Mouse (Mus musculus) neural tube, embryonic 12.5 days (tissue): Measurements from ENCODE around the gene Krt14. TPM values are rescaled to one million over a fixed set of nuclear protein-coding genes. Genes with fewer than 3 reads are reported as not detected.

ENCODE experiments used
- ATAC-seq: fragments of 200-750 bp; cut with Nextera tagmentation; 2 replicates; pipeline ENCODE4 v1.8.0; 2017; ENCODE audit warnings: low read depth, mild to moderate bottlenecking, moderate TSS enrichment, moderate library complexity; ENCODE audit not compliant: low FRiP score
- H3K27ac ChIP-seq: fragments of 300-500 bp; sonication (generic); 2 replicates; pipeline ENCODE4 v1.5.1; 2016
- H3K27me3 ChIP-seq: fragments of 300-500 bp; sonication (generic); replicated peaks from 2 replicates; pipeline ENCODE4 v1.6.1; 2016; ENCODE audit warnings: mild to moderate bottlenecking
- H3K36me3 ChIP-seq: fragments of 300-500 bp; sonication (generic); 2 replicates; pipeline ENCODE4 v1.6.1; 2016; ENCODE audit warnings: mild to moderate bottlenecking
- H3K4me1 ChIP-seq: fragments of 300-500 bp; sonication (generic); 2 replicates; pipeline ENCODE4 v1.6.1; 2016
- H3K4me2 ChIP-seq: fragments of 300-500 bp; sonication (generic); replicated peaks from 2 replicates; pipeline ENCODE4 v1.6.1; 2016; ENCODE audit warnings: mild to moderate bottlenecking
- H3K4me3 ChIP-seq: fragments of 300-500 bp; sonication (generic); 2 replicates; pipeline ENCODE4 v1.5.1; 2016
- H3K9ac ChIP-seq: fragments of 300-500 bp; sonication (generic); 2 replicates; pipeline ENCODE4 v1.6.1; 2016; ENCODE audit warnings: mild to moderate bottlenecking
- H3K9me3 ChIP-seq: fragments of 300-500 bp; sonication (generic); 2 replicates; pipeline ENCODE4 v1.6.1; 2016; ENCODE audit warnings: mild to moderate bottlenecking
- WGBS: fragments of 180-500 bp; shearing (Covaris S2); methylation state at CpG from one replicate; pipeline ENCODE4 v1.1.7; 2016; 5-methylcytosine and 5-hydroxymethylcytosine counted together
- polyA plus RNA-seq: library from polyadenylated mRNA; unstranded; fragments of >200 nt; fragmentation: Nextera tagmentation; extraction: Ambion mirVana; gene quantifications from 2 replicates; pipeline ENCODE4 v1.2.1, GENCODE M21; 2016

Gene Krt14
- polyA plus RNA-seq, 1 experiment from 2014 or later: 10.5 TPM

- Histone ChIP-seq H3K9ac (no peak overlapping the region), H3K36me3 (no peaks in the 10 kb centered on the region), H3K27me3 (no peaks in the 10 kb centered on the region), H3K9me3 (no peaks in the 10 kb centered on the region), H3K27ac (no peak overlapping the region), H3K4me1 (no peaks in the 10 kb centered on the region), H3K4me3 (no peak overlapping the region), H3K4me2 (no peak overlapping the region)
- ATAC-seq: no peak
- WGBS: 86% methylated on average over 4 of the region's 4 CpGs
Observed at GRCm38 (mm10) chr11:100198666-100199065, 8.7 kb downstream of the Krt14 start.

DNA sequence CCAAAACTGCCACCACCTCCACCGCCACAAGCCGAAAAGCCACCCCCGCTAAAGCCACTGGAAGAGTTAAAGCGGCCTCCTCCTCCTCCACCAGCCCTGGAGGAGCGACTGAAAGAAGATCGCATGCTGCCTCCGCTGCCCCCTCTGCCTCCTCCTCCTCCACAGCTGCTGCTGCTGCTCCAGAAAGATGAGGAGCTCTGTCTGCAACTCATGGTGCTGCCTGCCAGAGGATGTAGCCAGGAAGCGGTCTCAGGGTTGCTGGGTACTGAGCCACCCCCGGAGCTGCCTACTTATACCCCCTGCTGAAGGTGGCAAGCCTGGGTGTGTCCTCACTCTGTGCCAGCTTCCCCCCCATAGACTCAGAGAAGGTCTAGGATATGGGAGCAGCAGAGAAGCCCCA is 14.4 kb downstream of the Krt14 start, which contains the start of gene Krt9:
Gene Krt9 (minus strand): TSS at position 255 of the 400 bp plus-strand sequence.
- no peak; the same call in 1 of the 2 replicates for ATAC-seq
- no peak within 1 kb of the TSS for H3K27ac ChIP-seq
- H3K4me3 ChIP-seq: no peak within 1 kb of the TSS
- no peak within 1 kb of the TSS for H3K9ac ChIP-seq
- 47% methylated on average over 9 of the region's 9 CpGs for WGBS
- H3K4me1 ChIP-seq: peaks cover 8% of the 10 kb centered on the region; the same call in 1 of the 2 replicates
- no peaks in the 10 kb centered on the region for H3K9me3 ChIP-seq
- H3K27me3 ChIP-seq: no peaks in the 10 kb centered on the region; the same call in 1 of the 2 replicates
- H3K4me2 ChIP-seq: peak within 1 kb of the TSS; percentile 17; the same call in 1 of the 2 replicates
- H3K36me3 ChIP-seq: no peaks in the 10 kb centered on the region

DNA sequence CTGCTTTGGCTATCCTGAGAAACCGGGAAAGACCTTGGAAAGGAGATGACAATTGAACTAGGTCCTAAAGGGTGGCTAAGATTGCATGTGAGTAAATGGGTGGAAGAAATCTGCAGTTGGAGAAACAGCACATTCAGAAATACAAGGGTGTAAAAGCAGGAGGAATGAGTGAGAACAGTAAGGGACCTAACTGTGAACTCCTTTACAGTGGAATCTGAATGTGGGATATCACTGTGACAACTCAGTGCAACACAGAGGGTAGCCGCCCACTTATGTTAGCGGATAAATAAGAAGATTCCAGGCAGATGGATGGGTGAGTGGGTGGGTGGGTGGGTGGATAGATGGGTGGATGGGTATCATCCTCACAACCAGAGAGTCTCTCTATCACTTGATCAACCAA is 15.5 kb downstream of the Krt14 start:
- Histone ChIP-seq H3K4me1 (peaks cover 8% of the 10 kb centered on the region; the same call in 1 of the 2 replicates), H3K9ac (no peak overlapping the region), H3K36me3 (no peaks in the 10 kb centered on the region), H3K27ac (no peak overlapping the region), H3K4me3 (no peak overlapping the region), H3K9me3 (no peaks in the 10 kb centered on the region), H3K4me2 (no peak overlapping the region), H3K27me3 (no peaks in the 10 kb centered on the region; the same call in 1 of the 2 replicates)
- no peak for ATAC-seq
- 95% methylated on average over 3 of the region's 3 CpGs for WGBS

- Histone ChIP-seq H3K27me3 (no peaks in the 10 kb centered on the region), H3K4me1 (no peaks in the 10 kb centered on the region), H3K36me3 (no peaks in the 10 kb centered on the region), H3K9me3 (no peaks in the 10 kb centered on the region), H3K4me2 (no peak overlapping the region), H3K4me3 (no peak overlapping the region), H3K9ac (no peak overlapping the region), H3K27ac (no peak overlapping the region)
- no peak for ATAC-seq
- WGBS: 88% methylated on average over 8 of the region's 8 CpGs
Observed at GRCm38 (mm10) chr11:100186736-100187135, 20.6 kb downstream of the Krt14 start.

- no peak overlapping the region for H3K27ac ChIP-seq
- no peaks in the 10 kb centered on the region for H3K27me3 ChIP-seq
- H3K9ac ChIP-seq: no peak overlapping the region
- no peaks in the 10 kb centered on the region for H3K36me3 ChIP-seq
- H3K4me2 ChIP-seq: no peak overlapping the region
- H3K4me3 ChIP-seq: no peak overlapping the region
- WGBS: 82% methylated on average over 7 of the region's 7 CpGs
- no peaks in the 10 kb centered on the region for H3K9me3 ChIP-seq
- H3K4me1 ChIP-seq: no peaks in the 10 kb centered on the region
- no peak for ATAC-seq
Observed at GRCm38 (mm10) chr11:100181725-100182124, 25.6 kb downstream of the Krt14 start.

GRCm38 (mm10) chr11:100179260-100179659 is 28.1 kb downstream of the Krt14 start:
- no peak overlapping the region for H3K27ac ChIP-seq
- no peak for ATAC-seq
- no peaks in the 10 kb centered on the region for H3K27me3 ChIP-seq
- H3K36me3 ChIP-seq: no peaks in the 10 kb centered on the region
- no peak overlapping the region for H3K4me3 ChIP-seq
- H3K4me1 ChIP-seq: no peaks in the 10 kb centered on the region
- H3K9ac ChIP-seq: no peak overlapping the region
- H3K4me2 ChIP-seq: no peak overlapping the region
- H3K9me3 ChIP-seq: no peaks in the 10 kb centered on the region
- WGBS: 80% methylated on average over 3 of the region's 3 CpGs

GRCm38 (mm10) chr11:100178307-100178706 is 29.0 kb downstream of the Krt14 start:
- no peaks in the 10 kb centered on the region for H3K27me3 ChIP-seq
- ATAC-seq: no peak
- WGBS: 84% methylated on average over 5 of the region's 5 CpGs

DNA sequence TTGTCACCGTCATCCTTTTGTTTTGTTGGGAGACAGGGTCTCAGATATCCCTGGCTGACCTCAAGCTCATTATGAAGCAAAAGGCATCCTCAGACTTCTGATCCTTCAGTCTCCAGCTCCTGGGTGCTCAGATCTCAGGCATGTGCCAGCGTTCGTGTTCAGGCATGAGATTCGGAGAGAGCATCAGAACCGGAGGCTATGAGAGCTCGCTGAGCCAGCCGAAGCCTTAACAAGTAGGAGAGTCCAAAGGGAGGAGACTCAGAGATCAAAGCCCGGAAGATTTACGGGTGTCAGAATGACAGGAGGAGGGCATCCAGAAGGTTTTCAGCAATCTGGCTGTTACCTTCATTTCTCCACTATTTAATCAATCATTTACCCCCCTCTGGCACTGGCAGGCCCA is 30.6 kb downstream of the Krt14 start:
- Histone ChIP-seq H3K9ac (no peak overlapping the region), H3K4me2 (no peak overlapping the region), H3K27me3 (no peaks in the 10 kb centered on the region), H3K9me3 (no peaks in the 10 kb centered on the region), H3K27ac (no peak overlapping the region), H3K4me1 (no peaks in the 10 kb centered on the region), H3K4me3 (no peak overlapping the region), H3K36me3 (no peaks in the 10 kb centered on the region)
- WGBS: 60% methylated on average over 9 of the region's 9 CpGs
- ATAC-seq: no peak

More at GRCm38 (mm10) chr11:100178307-100178706, 29.0 kb downstream of the Krt14 start:
- no peak overlapping the region for H3K4me2 ChIP-seq
- no peak overlapping the region for H3K9ac ChIP-seq
- no peaks in the 10 kb centered on the region for H3K4me1 ChIP-seq
- no peaks in the 10 kb centered on the region for H3K9me3 ChIP-seq
- H3K27ac ChIP-seq: no peak overlapping the region
- no peak overlapping the region for H3K4me3 ChIP-seq
- H3K36me3 ChIP-seq: no peaks in the 10 kb centered on the region

- Histone ChIP-seq H3K4me2 (no peak overlapping the region), H3K36me3 (no peaks in the 10 kb centered on the region), H3K27ac (no peak overlapping the region), H3K4me3 (no peak overlapping the region), H3K27me3 (no peaks in the 10 kb centered on the region), H3K9ac (no peak overlapping the region), H3K4me1 (no peaks in the 10 kb centered on the region), H3K9me3 (no peaks in the 10 kb centered on the region)
- 34% methylated on average over 14 of the region's 14 CpGs for WGBS
- ATAC-seq: peak; percentile 56; the same call in 1 of the 2 replicates
Observed at GRCm38 (mm10) chr11:100168765-100169762, 38.3 kb downstream of the Krt14 start.

DNA sequence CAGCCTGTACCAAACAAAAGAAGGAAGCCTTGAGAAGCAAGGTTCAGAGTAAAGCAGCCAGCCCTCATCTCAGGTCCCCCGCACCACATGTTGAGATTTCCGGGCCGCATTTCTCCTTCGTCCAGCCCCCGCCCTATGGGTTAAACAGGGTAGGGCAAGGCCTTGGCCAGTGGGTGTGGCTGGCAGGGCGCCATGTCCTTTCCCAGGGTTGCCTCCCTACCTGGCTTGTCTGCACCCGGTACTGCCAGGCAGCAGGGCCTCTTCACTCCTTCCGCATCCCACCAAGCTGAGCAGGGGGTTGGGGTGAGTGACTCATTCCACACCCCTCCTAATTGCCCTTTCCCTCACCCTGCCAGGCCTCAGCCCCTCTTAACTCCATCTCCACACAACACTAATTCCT is 39.3 kb downstream of the Krt14 start:
- no peak for ATAC-seq
- H3K27ac ChIP-seq: no peak overlapping the region
- no peak overlapping the region for H3K9ac ChIP-seq
- no peaks in the 10 kb centered on the region for H3K27me3 ChIP-seq
- 83% methylated on average over 8 of the region's 8 CpGs for WGBS
- H3K4me2 ChIP-seq: no peak overlapping the region
- H3K4me1 ChIP-seq: no peaks in the 10 kb centered on the region
- no peak overlapping the region for H3K4me3 ChIP-seq
- H3K36me3 ChIP-seq: no peaks in the 10 kb centered on the region
- no peaks in the 10 kb centered on the region for H3K9me3 ChIP-seq

GRCm38 (mm10) chr11:100164392-100164791 is 43.0 kb downstream of the Krt14 start:
- WGBS: 58% methylated on average over 7 of the region's 7 CpGs
- Histone ChIP-seq H3K36me3 (no peaks in the 10 kb centered on the region), H3K4me2 (no peak overlapping the region), H3K27me3 (no peaks in the 10 kb centered on the region), H3K4me3 (no peak overlapping the region), H3K27ac (no peak overlapping the region), H3K9me3 (no peaks in the 10 kb centered on the region), H3K9ac (no peak overlapping the region), H3K4me1 (no peaks in the 10 kb centered on the region)
- ATAC-seq: no peak

GRCm38 (mm10) chr11:100157908-100158477 is 49.4 kb downstream of the Krt14 start:
- Histone ChIP-seq H3K4me1 (no peaks in the 10 kb centered on the region), H3K36me3 (no peaks in the 10 kb centered on the region), H3K9me3 (no peaks in the 10 kb centered on the region), H3K27me3 (no peaks in the 10 kb centered on the region), H3K9ac (no peak overlapping the region), H3K4me2 (no peak overlapping the region), H3K27ac (no peak overlapping the region), H3K4me3 (no peak overlapping the region)
- ATAC-seq: no peak
- WGBS: 56% methylated on average over 6 of the region's 6 CpGs
